Mouse (Mus musculus): Measurements from ENCODE around the gene Apbb2.

DNA sequence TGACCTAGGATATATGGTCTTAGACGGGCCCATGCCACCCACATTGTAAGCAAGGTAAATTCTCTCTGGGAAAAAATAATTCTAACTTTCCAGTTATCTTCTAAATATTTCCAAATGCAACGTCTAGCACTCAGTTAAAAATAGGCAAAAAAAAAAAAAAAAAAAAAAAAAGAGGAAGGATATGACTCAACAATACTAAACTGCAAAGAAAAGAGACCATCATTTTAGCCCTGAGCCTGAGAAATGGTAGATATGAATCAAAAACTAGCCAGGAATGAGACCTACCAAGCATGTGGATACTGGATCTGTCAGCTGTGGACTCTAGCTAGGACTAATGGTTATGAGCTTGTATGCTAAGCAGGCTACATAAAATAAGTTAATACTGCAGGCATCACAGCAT lies 338.9 kb downstream of the Apbb2 start:
- TF ChIP-seq CTCF (IDR thresholded peaks at IDR 0.05; ENCODE audit: borderline replicate concordance, insufficient read depth, low read depth, low read length) (no peak), POLR2A (IDR thresholded peaks at IDR 0.05; ENCODE audit: borderline replicate concordance, insufficient read depth, low read length) (no peak)
